Mouse (Mus musculus) liver, embryonic 16.5 days (tissue): ENCODE data around the gene Zbtb40. TPM values are rescaled to one million over a fixed set of nuclear protein-coding genes. Genes with fewer than 3 reads are reported as not detected.
A peak's percentile ranks its signal among the peaks of the same experiment; 100 is the strongest.

ENCODE experiments used
- ATAC-seq: fragments of 200-750 bp; cut with Nextera tagmentation; 2 replicates; pipeline ENCODE4 v1.8.0; 2017; ENCODE audit warnings: low read depth, mild to moderate bottlenecking, moderate number of reproducible peaks, moderate library complexity
- H3K27ac ChIP-seq: fragments of 300-500 bp; sonication (generic); 2 replicates; pipeline ENCODE4 v1.5.1; 2014; ENCODE audit warnings: mild to moderate bottlenecking, low read length
- H3K27me3 ChIP-seq: fragments of 300-500 bp; sonication (generic); 2 replicates; pipeline ENCODE4 v1.6.1; 2014; ENCODE audit warnings: low read depth, low read length, mixed read lengths; ENCODE audit not compliant: control insufficient read depth, insufficient read depth
- H3K36me3 ChIP-seq: fragments of 300-500 bp; sonication (generic); 2 replicates; pipeline ENCODE4 v1.6.1; 2014; ENCODE audit warnings: mild to moderate bottlenecking; ENCODE audit not compliant: control insufficient read depth, insufficient read depth
- H3K4me1 ChIP-seq: fragments of 300-500 bp; sonication (generic); 2 replicates; pipeline ENCODE4 v1.6.1; 2014; ENCODE audit warnings: low read depth, low read length, mixed read lengths; ENCODE audit not compliant: control insufficient read depth
- H3K4me2 ChIP-seq: fragments of 300-500 bp; sonication (generic); 2 replicates; pipeline ENCODE4 v1.6.1; 2014; ENCODE audit warnings: low read depth, low read length, mixed read lengths
- H3K4me3 ChIP-seq: fragments of 300-500 bp; sonication (generic); 2 replicates; pipeline ENCODE4 v1.5.1; 2014; ENCODE audit warnings: low read depth, mild to moderate bottlenecking, low read length
- H3K9ac ChIP-seq: fragments of 300-500 bp; sonication (generic); 2 replicates; pipeline ENCODE4 v1.6.1; 2014; ENCODE audit warnings: low read depth, low read length
- H3K9me3 ChIP-seq: fragments of 300-500 bp; sonication (generic); replicated peaks from 2 replicates; pipeline ENCODE4 v1.6.1; 2016; ENCODE audit warnings: low read length; ENCODE audit not compliant: control insufficient read depth
- WGBS: fragments of 180-500 bp; shearing (Covaris S2); extraction: QIAGEN DNeasy Blood & Tissue Kit; methylation state at CpG from one replicate; pipeline ENCODE4 v1.1.7; 2014; ENCODE audit not compliant: insufficient replicate concordance; 5-methylcytosine and 5-hydroxymethylcytosine counted together
- polyA plus RNA-seq: library from polyadenylated mRNA; unstranded; fragments of >200 nt; fragmentation: Nextera tagmentation; extraction: Ambion mirVana; gene quantifications from 2 replicates; pipeline ENCODE4 v1.2.1, GENCODE M21; 2015

Zbtb40 gene
- polyA plus RNA-seq, 1 experiment from 2014 or later = 1.6 TPM

GRCm38 (mm10) chr4:136960581-136960980 is 88.0 kb downstream of the Zbtb40 start:
- H3K9ac ChIP-seq = no peak overlapping the region
- WGBS = 57% methylated on average over 9 of the region's 9 CpGs
- no peak for ATAC-seq
- no peaks in the 10 kb centered on the region for H3K9me3 ChIP-seq
- peaks cover 44% of the 10 kb centered on the region for H3K27me3 ChIP-seq
- no peaks in the 10 kb centered on the region; the same call in 1 of the 2 replicates for H3K4me1 ChIP-seq
- no peak overlapping the region for H3K4me3 ChIP-seq
- H3K27ac ChIP-seq = no peak overlapping the region
- H3K36me3 ChIP-seq = no peaks in the 10 kb centered on the region
- no peak overlapping the region for H3K4me2 ChIP-seq

GRCm38 (mm10) chr4:136960068-136960467 is 88.5 kb downstream of the Zbtb40 start:
- no peaks in the 10 kb centered on the region for H3K9me3 ChIP-seq
- WGBS = 23% methylated on average over 3 of the region's 3 CpGs
- peaks cover 47% of the 10 kb centered on the region for H3K27me3 ChIP-seq
- H3K4me3 ChIP-seq = no peak overlapping the region
- no peak overlapping the region for H3K27ac ChIP-seq
- no peak overlapping the region for H3K9ac ChIP-seq
- H3K4me2 ChIP-seq = no peak overlapping the region
- H3K36me3 ChIP-seq = no peaks in the 10 kb centered on the region
- ATAC-seq = no peak
- H3K4me1 ChIP-seq = no peaks in the 10 kb centered on the region; the same call in 1 of the 2 replicates

GRCm38 (mm10) chr4:136956751-136957446 is 91.7 kb downstream of the Zbtb40 start, which contains the start of gene Epha8:
Gene Epha8, minus strand, starts transcription at chr4:136956816.
- H3K4me2 ChIP-seq = 0 out of 2 replicates have a peak within 1 kb of the TSS, but pooled peaks have one; percentile 6
- H3K27me3 ChIP-seq = peaks cover 62% of the 10 kb centered on the region
- WGBS = under 1% methylated on average over 52 of the region's 75 CpGs
- H3K9ac ChIP-seq = no peak within 1 kb of the TSS
- no peaks in the 10 kb centered on the region; the same call in 1 of the 2 replicates for H3K4me1 ChIP-seq
- no peak within 1 kb of the TSS for H3K27ac ChIP-seq
- ATAC-seq = no peak
- H3K36me3 ChIP-seq = no peaks in the 10 kb centered on the region
- H3K4me3 ChIP-seq = peak within 1 kb of the TSS; percentile 13; the same call in 1 of the 2 replicates
- H3K9me3 ChIP-seq = no peaks in the 10 kb centered on the region

- Histone ChIP-seq H3K36me3 (no peaks in the 10 kb centered on the region), H3K9me3 (no peaks in the 10 kb centered on the region), H3K4me1 (no peaks in the 10 kb centered on the region; the same call in 1 of the 2 replicates), H3K27me3 (peaks cover 56% of the 10 kb centered on the region), H3K4me3 (no peak overlapping the region), H3K27ac (no peak overlapping the region), H3K4me2 (no peak overlapping the region), H3K9ac (no peak overlapping the region)
- WGBS = 59% methylated on average over 6 of the region's 6 CpGs
- ATAC-seq = no peak
These were observed 94.0 kb downstream of the Zbtb40 start for GRCm38 (mm10) chr4:136954562-136954961.

GRCm38 (mm10) chr4:136949266-136949989 is 99.2 kb downstream of the Zbtb40 start:
- Histone ChIP-seq H3K4me3 (no peak overlapping the region), H3K27me3 (peaks cover 10% of the 10 kb centered on the region), H3K9ac (no peak overlapping the region), H3K4me2 (no peak overlapping the region), H3K4me1 (no peaks in the 10 kb centered on the region; the same call in 1 of the 2 replicates), H3K36me3 (no peaks in the 10 kb centered on the region), H3K27ac (no peak overlapping the region), H3K9me3 (no peaks in the 10 kb centered on the region)
- 44% methylated on average over 10 of the region's 10 CpGs for whole genome bisulfite sequencing
- ATAC-seq = no peak

- Histone ChIP-seq H3K27me3 (peaks cover 16% of the 10 kb centered on the region), H3K9me3 (no peaks in the 10 kb centered on the region), H3K36me3 (no peaks in the 10 kb centered on the region), H3K4me1 (no peaks in the 10 kb centered on the region; the same call in 1 of the 2 replicates), H3K4me2 (no peak overlapping the region), H3K4me3 (no peak overlapping the region), H3K9ac (no peak overlapping the region), H3K27ac (no peak overlapping the region)
- ATAC-seq = no peak
- 62% methylated on average over 17 of the region's 17 CpGs for WGBS
These were observed 103.2 kb downstream of the Zbtb40 start for GRCm38 (mm10) chr4:136945397-136945796.

GRCm38 (mm10) chr4:136944558-136945350 is 103.8 kb downstream of the Zbtb40 start:
- no peak overlapping the region for H3K4me3 ChIP-seq
- H3K27me3 ChIP-seq = peaks cover 16% of the 10 kb centered on the region
- H3K4me1 ChIP-seq = no peaks in the 10 kb centered on the region; the same call in 1 of the 2 replicates
- no peak overlapping the region for H3K27ac ChIP-seq
- no peaks in the 10 kb centered on the region for H3K36me3 ChIP-seq
- no peak overlapping the region for H3K4me2 ChIP-seq
- WGBS = 66% methylated on average over 11 of the region's 11 CpGs
- no peak for ATAC-seq
- H3K9ac ChIP-seq = no peak overlapping the region
- H3K9me3 ChIP-seq = no peaks in the 10 kb centered on the region

- H3K27me3 ChIP-seq = peaks cover 16% of the 10 kb centered on the region
- no peak overlapping the region for H3K4me2 ChIP-seq
- no peak overlapping the region for H3K27ac ChIP-seq
- no peak overlapping the region for H3K4me3 ChIP-seq
- ATAC-seq = no peak
- H3K9me3 ChIP-seq = no peaks in the 10 kb centered on the region
- no peak overlapping the region for H3K9ac ChIP-seq
- H3K36me3 ChIP-seq = no peaks in the 10 kb centered on the region
- WGBS = 24% methylated on average over 13 of the region's 13 CpGs
- H3K4me1 ChIP-seq = no peaks in the 10 kb centered on the region; the same call in 1 of the 2 replicates
These were observed 105.4 kb downstream of the Zbtb40 start for GRCm38 (mm10) chr4:136943175-136943574.
